Mouse (Mus musculus): ENCODE measurements around the gene Rtel1.

- TF ChIP-seq CTCF (IDR thresholded peaks at IDR 0.05) (no peak), EP300 (IDR thresholded peaks at IDR 0.05) (no peak)
Measured at GRCm38 (mm10) chr2:181287338-181287957, 32.1 kb upstream of the Rtel1 start.
